Mouse (Mus musculus) thymus, adult 2 months (tissue): ENCODE measurements around the gene Plvap. TPM values are rescaled to one million over a fixed set of nuclear protein-coding genes. Genes with fewer than 3 reads are reported as not detected.

Experiments used
- DNase-seq: peaks from one replicate; pipeline ENCODE4 v3.0.0; 2021
- H3K27ac ChIP-seq: fragments of 200-500 bp; 2 replicates; pipeline ENCODE4 v1.5.1; 2012; ENCODE audit warnings: low read length, control low read depth; ENCODE audit not compliant: control insufficient read depth, insufficient read depth
- H3K27me3 ChIP-seq: fragments of 200-500 bp; 2 replicates; pipeline ENCODE4 v1.6.1; 2012; ENCODE audit warnings: mild to moderate bottlenecking, low read length, moderate library complexity, mixed read lengths; ENCODE audit not compliant: control insufficient read depth, insufficient read depth
- H3K36me3 ChIP-seq: fragments of 200-500 bp; 2 replicates; pipeline ENCODE4 v1.6.1; 2012; ENCODE audit warnings: mild to moderate bottlenecking, low read length, moderate library complexity; ENCODE audit not compliant: control insufficient read depth, insufficient read depth
- H3K4me1 ChIP-seq: fragments of 200-500 bp; replicated peaks from 2 replicates; pipeline ENCODE4 v1.6.1; 2012; ENCODE audit warnings: low read length; ENCODE audit not compliant: control insufficient read depth, insufficient read depth
- H3K4me3 ChIP-seq: fragments of 200-500 bp; 2 replicates; pipeline ENCODE4 v1.5.1; 2012; ENCODE audit warnings: mild to moderate bottlenecking, low read length, control low read depth, moderate library complexity; ENCODE audit not compliant: control insufficient read depth, insufficient read depth
- CTCF ChIP-seq: fragments of 200-500 bp; IDR thresholded peaks from 2 replicates; pipeline ENCODE4 v1.5.1; 2012; ENCODE audit warnings: mild to moderate bottlenecking, control low read depth, low read length, moderate library complexity, borderline replicate concordance; ENCODE audit not compliant: control insufficient read depth, poor library complexity, insufficient read depth; ENCODE audit errors: extremely low read depth
- POLR2A ChIP-seq: fragments of 200-500 bp; IDR thresholded peaks from 2 replicates; pipeline ENCODE4 v1.6.1; 2012; ENCODE audit warnings: mild to moderate bottlenecking, low read length, control low read depth, moderate library complexity; ENCODE audit not compliant: control insufficient read depth, poor library complexity, insufficient read depth; ENCODE audit errors: extremely low read depth
- WGBS: fragments of 180-500 bp; shearing (Covaris S2); methylation state at CpG from one replicate; pipeline ENCODE4 v1.1.7; 2018; 5-methylcytosine and 5-hydroxymethylcytosine counted together
- polyA plus RNA-seq: library from polyadenylated mRNA; depleted of rRNA; stranded (reverse); fragments of >200 nt; gene quantifications from 2 replicates; pipeline ENCODE4 v1.2.3, GENCODE M21; 2012

Plvap gene
- polyA plus RNA-seq, 1 experiment: 62.6 TPM

- H3K27ac ChIP-seq: no peak overlapping the region
- WGBS: 86% methylated on average over 5 of the region's 5 CpGs
- H3K4me1 ChIP-seq: no peaks in the 10 kb centered on the region
- H3K27me3 ChIP-seq: peaks cover 3% of the 10 kb centered on the region; the same call in 1 of the 2 replicates
- TF ChIP-seq POLR2A (no peak), CTCF (no peak)
- no peak overlapping the region for H3K4me3 ChIP-seq
- DNase-seq: no peak
- H3K36me3 ChIP-seq: no peaks in the 10 kb centered on the region
These were observed 3.5 kb upstream of the Plvap start for GRCm38 (mm10) chr8:71515043-71515442.

GRCm38 (mm10) chr8:71513018-71513754 lies 1.6 kb upstream of the Plvap start:
- Histone ChIP-seq H3K27ac (no peak overlapping the region), H3K36me3 (no peaks in the 10 kb centered on the region), H3K4me3 (no peak overlapping the region), H3K27me3 (peaks cover 3% of the 10 kb centered on the region; the same call in 1 of the 2 replicates), H3K4me1 (no peaks in the 10 kb centered on the region)
- no peak for DNase-seq
- WGBS: 37% methylated on average over 15 of the region's 15 CpGs
- TF ChIP-seq POLR2A (no peak), CTCF (no peak)

GRCm38 (mm10) chr8:71509316-71509715 lies 2.2 kb downstream of the Plvap start:
- Histone ChIP-seq H3K4me3 (no peak overlapping the region), H3K27me3 (peaks cover 3% of the 10 kb centered on the region; the same call in 1 of the 2 replicates)

GRCm38 (mm10) chr8:71507589-71508104 lies 3.9 kb downstream of the Plvap start:
- peak overlapping the region; percentile 7; the same call in 1 of the 2 replicates for H3K4me3 ChIP-seq
- TF ChIP-seq CTCF (no peak), POLR2A (no peak)
- peaks cover 8% of the 10 kb centered on the region for H3K4me1 ChIP-seq
- H3K36me3 ChIP-seq: no peaks in the 10 kb centered on the region
- peak; percentile 37 for DNase-seq
- peaks cover 3% of the 10 kb centered on the region; the same call in 1 of the 2 replicates for H3K27me3 ChIP-seq
- no peak overlapping the region for H3K27ac ChIP-seq
- 1% methylated on average over 61 of the region's 61 CpGs for WGBS

More at GRCm38 (mm10) chr8:71509316-71509715, 2.2 kb downstream of the Plvap start:
- no peak overlapping the region for H3K27ac ChIP-seq
- no peaks in the 10 kb centered on the region for H3K36me3 ChIP-seq
- WGBS: 84% methylated on average over 2 of the region's 2 CpGs
- DNase-seq: no peak
- H3K4me1 ChIP-seq: peaks cover 8% of the 10 kb centered on the region
- TF ChIP-seq POLR2A: no peak
- TF ChIP-seq CTCF: no peak

GRCm38 (mm10) chr8:71505979-71506378 lies 5.6 kb downstream of the Plvap start:
- Histone ChIP-seq H3K27ac (no peak overlapping the region), H3K4me1 (peaks cover 8% of the 10 kb centered on the region), H3K4me3 (no peak overlapping the region), H3K36me3 (no peaks in the 10 kb centered on the region), H3K27me3 (no peaks in the 10 kb centered on the region; the same call in 1 of the 2 replicates)
- TF ChIP-seq POLR2A: no peak
- no peak for TF ChIP-seq CTCF
- DNase-seq: no peak
- 96% methylated on average over 4 of the region's 4 CpGs for WGBS

- H3K36me3 ChIP-seq: no peaks in the 10 kb centered on the region
- DNase-seq: no peak
- no peaks in the 10 kb centered on the region for H3K27me3 ChIP-seq
- no peak overlapping the region for H3K27ac ChIP-seq
- H3K4me1 ChIP-seq: peaks cover 8% of the 10 kb centered on the region
- 92% methylated on average over 4 of the region's 4 CpGs for WGBS
- no peak overlapping the region for H3K4me3 ChIP-seq
- TF ChIP-seq CTCF: no peak
- TF ChIP-seq POLR2A: no peak
These were observed 6.2 kb downstream of the Plvap start for GRCm38 (mm10) chr8:71505326-71505725.
